15 mouse cellular contexts compared by ENCODE assay signal in genomic region chr6:100780421-100780820, GRCm38 (mm10). TPM values are rescaled to one million over a fixed set of nuclear protein-coding genes. Genes with fewer than 3 reads are reported as not detected.
DNase-seq lines count a peak whose midpoint lies in the region; ATAC-seq and TF ChIP-seq lines count a peak whose summit lies in the region.
"Had no signal": no experiment of that assay in that cellular context is flagged by ENCODE, and none has a peak within 500 bp of the region (broad histone marks: within the 10 kb centered on the region; RNA-seq: fewer than 3 reads in every experiment).

No protein-coding gene starts in this region.

- WGBS in hindbrain, embryonic 10.5 days = 34% methylated on average over 4 of the region's 4 CpGs
- 24% methylated on average over 4 of the region's 4 CpGs for WGBS in hindbrain, embryonic 12.5 days
- 14% methylated on average over 4 of the region's 4 CpGs for WGBS in limb, embryonic 14.5 days

- H3K4me3 ChIP-seq in hindbrain, embryonic 10.5 days = no peak overlapping the region
- H3K4me3 ChIP-seq in hindbrain, embryonic 12.5 days = no peak overlapping the region
- H3K4me3 ChIP-seq in limb, embryonic 14.5 days (replicated peaks; ENCODE audit: low read length) = no peak overlapping the region
- H3K4me3 ChIP-seq: embryonic facial prominence, embryonic 12.5 days; limb, embryonic 12.5 days; megakaryocyte, embryonic 14.5 days had no signal

- peaks cover 12% of the 10 kb centered on the region for H3K4me1 ChIP-seq in hindbrain, embryonic 10.5 days (replicated peaks)
- peaks cover 7% of the 10 kb centered on the region for H3K4me1 ChIP-seq in hindbrain, embryonic 12.5 days
- H3K4me1 ChIP-seq in limb, embryonic 14.5 days (ENCODE audit: control insufficient read depth, insufficient read depth, low read length) = peaks cover 12% of the 10 kb centered on the region

- no peak for TF ChIP-seq POLR2A in limb, embryonic 14.5 days (IDR thresholded peaks at IDR 0.05; ENCODE audit: borderline replicate concordance, extremely low read depth, insufficient read depth, insufficient read length)

- peak; percentile 8 for DNase-seq in hindbrain, embryonic 10.5 days (ENCODE audit: low spot score)
- peak; percentile 45 for DNase-seq in adipocyte (ENCODE audit: low spot score)
- peak; percentile 47 for DNase-seq in embryo, embryonic 11.5 days (ENCODE audit: low read depth, low spot score)
- DNase-seq in limb, embryonic 14.5 days (ENCODE audit: low spot score) = peak; percentile 21
- no peak for DNase-seq in right cerebral cortex, postnatal 10 days (ENCODE audit: low spot score in 2 of 2)
- no peak for DNase-seq in frontal cortex, postnatal 14 days (ENCODE audit: low spot score in 2 of 2)
- DNase-seq: cerebellum, adult 2 months; gastrocnemius, postnatal 36 days; kidney, adult 11 months; lung, adult 2 months had no signal

- no peaks in the 10 kb centered on the region for H3K36me3 ChIP-seq in hindbrain, embryonic 10.5 days
- no peaks in the 10 kb centered on the region for H3K36me3 ChIP-seq in hindbrain, embryonic 12.5 days
- peaks cover 17% of the 10 kb centered on the region for H3K36me3 ChIP-seq in limb, embryonic 14.5 days (ENCODE audit: control insufficient read depth, insufficient read depth, low read length)

- H3K9me3 ChIP-seq in hindbrain, embryonic 10.5 days = peaks cover 6% of the 10 kb centered on the region; the same call in 1 of the 2 replicates
- H3K9me3 ChIP-seq in hindbrain, embryonic 12.5 days (replicated peaks) = no peaks in the 10 kb centered on the region
- H3K9me3 ChIP-seq in limb, embryonic 14.5 days (ENCODE audit: control insufficient read depth, low read length) = no peaks in the 10 kb centered on the region
- H3K9me3 ChIP-seq: embryonic facial prominence, embryonic 12.5 days; limb, embryonic 12.5 days had no signal

- no peak overlapping the region for H3K4me2 ChIP-seq in hindbrain, embryonic 12.5 days (replicated peaks)
- H3K4me2 ChIP-seq in limb, embryonic 14.5 days (replicated peaks; ENCODE audit: low read depth, low read length, severe bottlenecking) = no peak overlapping the region
- H3K4me2 ChIP-seq: embryonic facial prominence, embryonic 12.5 days; limb, embryonic 12.5 days had no signal

- no peak overlapping the region for H3K9ac ChIP-seq in hindbrain, embryonic 12.5 days
- no peak overlapping the region for H3K9ac ChIP-seq in limb, embryonic 14.5 days (ENCODE audit: low read depth, low read length, severe bottlenecking)
- H3K9ac ChIP-seq: embryonic facial prominence, embryonic 12.5 days; limb, embryonic 12.5 days had no signal

- no peak for ATAC-seq in hindbrain, embryonic 12.5 days (ENCODE audit: low FRiP score)
- ATAC-seq in limb, embryonic 14.5 days (ENCODE audit: low FRiP score, low read depth) = peak; percentile 36
- ATAC-seq: forebrain, embryonic 16.5 days had no signal

- no peaks in the 10 kb centered on the region for H3K27me3 ChIP-seq in hindbrain, embryonic 10.5 days (ENCODE audit: insufficient read depth, poor library complexity, severe bottlenecking)
- H3K27me3 ChIP-seq in hindbrain, embryonic 12.5 days = no peaks in the 10 kb centered on the region
- no peaks in the 10 kb centered on the region for H3K27me3 ChIP-seq in limb, embryonic 14.5 days (ENCODE audit: control insufficient read depth, insufficient read depth, low read length)
- H3K27me3 ChIP-seq: embryonic facial prominence, embryonic 12.5 days; limb, embryonic 12.5 days; megakaryocyte, embryonic 14.5 days had no signal

- H3K27ac ChIP-seq in hindbrain, embryonic 10.5 days = 0 out of 2 replicates have a peak overlapping the region, but pooled peaks have one; percentile 40
- no peak overlapping the region for H3K27ac ChIP-seq in hindbrain, embryonic 12.5 days
- H3K27ac ChIP-seq in limb, embryonic 14.5 days (replicated peaks; ENCODE audit: low read depth, low read length) = no peak overlapping the region; the same call in 1 of the 2 replicates
- H3K27ac ChIP-seq: embryonic facial prominence, embryonic 12.5 days; limb, embryonic 12.5 days had no signal

RNA-seq across cellular contexts. Expression of gene Ppp4r2, which starts 53.0 kb away (rescaled TPM):
- 17.3 and 26.5 TPM in 2 replicates for polyA plus RNA-seq in hindbrain, embryonic 10.5 days (2016; fragmentation: Nextera tagmentation; extraction: Ambion mirVana)
- polyA plus RNA-seq in hindbrain, embryonic 12.5 days (2016; fragmentation: Nextera tagmentation; extraction: Ambion mirVana) = 27.2 and 29.1 TPM in 2 replicates
- 34.3 and 44.2 TPM in 2 replicates for polyA plus RNA-seq in limb, embryonic 14.5 days (2012; rRNA removed)
- 34.5 and 36.3 TPM in 2 replicates for polyA plus RNA-seq in limb, embryonic 14.5 days (2014; fragmentation: Nextera tagmentation; extraction: Ambion mirVana)

Comparison
In these comparisons a context has a peak if more than half of its experiments do, and no peak if none do; other contexts are left out.
1. DNase-seq: peak in hindbrain, embryonic 10.5 days (single experiment), adipocyte (single experiment), embryo, embryonic 11.5 days (single experiment) and limb, embryonic 14.5 days (single experiment); none in right cerebral cortex, postnatal 10 days (0 of 2) and frontal cortex, postnatal 14 days (0 of 2).